Mouse (Mus musculus) kidney, embryonic 16.5 days (tissue): ENCODE results near the gene Cntd1. TPM values are rescaled to one million over a fixed set of nuclear protein-coding genes. Genes with fewer than 3 reads are reported as not detected.

Source experiments
- ATAC-seq: fragments of 200-750 bp; cut with Nextera tagmentation; 2 replicates; pipeline ENCODE4 v1.8.0; 2017; ENCODE audit warnings: moderate TSS enrichment; ENCODE audit not compliant: low FRiP score, low TSS enrichment
- H3K27ac ChIP-seq: fragments of 300-500 bp; sonication (generic); 2 replicates; pipeline ENCODE4 v1.5.1; 2014; ENCODE audit warnings: low read length
- H3K27me3 ChIP-seq: fragments of 300-500 bp; sonication (generic); 2 replicates; pipeline ENCODE4 v1.6.1; 2014; ENCODE audit warnings: low read length, control low read depth, mixed read lengths; ENCODE audit not compliant: insufficient read depth
- H3K36me3 ChIP-seq: fragments of 300-500 bp; sonication (generic); 2 replicates; pipeline ENCODE4 v1.6.1; 2014; ENCODE audit warnings: low read length, control low read depth, mixed read lengths; ENCODE audit not compliant: insufficient read depth
- H3K4me1 ChIP-seq: fragments of 300-500 bp; sonication (generic); 2 replicates; pipeline ENCODE4 v1.6.1; 2014; ENCODE audit warnings: low read length, control low read depth, mixed read lengths; ENCODE audit not compliant: insufficient read depth
- H3K4me2 ChIP-seq: fragments of 300-500 bp; sonication (generic); replicated peaks from 2 replicates; pipeline ENCODE4 v1.6.1; 2014; ENCODE audit warnings: low read depth, low read length
- H3K4me3 ChIP-seq: fragments of 300-500 bp; sonication (generic); 2 replicates; pipeline ENCODE4 v1.5.1; 2014; ENCODE audit warnings: mild to moderate bottlenecking, low read length
- H3K9ac ChIP-seq: fragments of 300-500 bp; sonication (generic); replicated peaks from 2 replicates; pipeline ENCODE4 v1.6.1; 2014; ENCODE audit warnings: low read length
- H3K9me3 ChIP-seq: fragments of 300-500 bp; sonication (generic); 2 replicates; pipeline ENCODE4 v1.6.1; 2016; ENCODE audit warnings: low read length, control low read depth
- WGBS: fragments of 180-500 bp; shearing (Covaris S2); extraction: QIAGEN DNeasy Blood & Tissue Kit; methylation state at CpG from one replicate; pipeline ENCODE4 v1.1.7; 2014; 5-methylcytosine and 5-hydroxymethylcytosine counted together
- polyA plus RNA-seq: library from polyadenylated mRNA; unstranded; fragments of >200 nt; fragmentation: Nextera tagmentation; extraction: Ambion mirVana; gene quantifications from 2 replicates; pipeline ENCODE4 v1.2.1, GENCODE M21; 2015

Gene Cntd1
- polyA plus RNA-seq, 1 experiment from 2014 or later, result 1.7 TPM

DNA sequence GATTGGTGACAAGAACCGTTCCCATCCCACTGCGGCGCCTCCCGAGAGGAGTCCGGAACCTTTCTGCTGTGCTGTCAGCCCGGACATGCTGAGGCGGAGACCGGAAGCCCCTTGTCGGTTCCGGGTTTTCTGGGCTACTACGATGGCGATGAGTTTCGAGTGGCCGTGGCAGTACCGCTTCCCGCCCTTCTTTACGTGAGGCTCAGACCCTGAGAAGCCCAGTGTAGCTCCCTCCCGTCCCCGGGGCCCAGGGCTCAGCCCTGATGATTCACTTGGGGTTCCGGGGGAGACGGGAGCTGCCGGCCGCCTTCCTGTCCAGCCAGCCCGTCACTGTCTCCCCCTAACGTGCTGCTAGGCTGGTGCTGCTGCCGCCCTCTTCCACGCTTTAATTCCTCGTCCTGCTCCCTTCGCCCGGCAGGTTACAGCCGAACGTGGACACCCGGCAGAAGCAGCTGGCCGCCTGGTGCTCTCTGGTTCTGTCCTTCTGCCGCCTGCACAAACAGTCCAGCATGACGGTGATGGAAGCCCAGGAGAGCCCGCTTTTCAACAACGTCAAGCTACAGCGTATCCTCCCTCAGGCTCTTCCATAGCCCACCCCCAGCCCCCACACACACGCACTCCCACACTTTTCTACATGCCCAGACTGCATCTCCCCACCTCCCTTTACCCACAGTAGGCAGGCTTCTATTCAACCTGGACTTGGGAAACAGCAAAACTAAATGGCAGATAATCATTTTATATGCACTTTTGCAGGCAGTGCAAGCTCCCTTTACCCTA is 25.0 kb upstream of the Cntd1 start, which contains the start of gene Vps25:
Gene Vps25, plus strand, starts transcription at position 95 of the 777 bp plus-strand sequence.
- Histone ChIP-seq H3K4me2 (peak within 1 kb of the TSS; percentile 95), H3K4me1 (peaks cover 35% of the 10 kb centered on the region), H3K4me3 (peak within 1 kb of the TSS; percentile 96), H3K27me3 (no peaks in the 10 kb centered on the region), H3K9me3 (no peaks in the 10 kb centered on the region), H3K9ac (peak within 1 kb of the TSS; percentile 96), H3K27ac (peak within 1 kb of the TSS; percentile 96), H3K36me3 (peaks cover 10% of the 10 kb centered on the region)
- peak; percentile 78 for ATAC-seq
- under 1% methylated on average over 40 of the region's 40 CpGs for WGBS

DNA sequence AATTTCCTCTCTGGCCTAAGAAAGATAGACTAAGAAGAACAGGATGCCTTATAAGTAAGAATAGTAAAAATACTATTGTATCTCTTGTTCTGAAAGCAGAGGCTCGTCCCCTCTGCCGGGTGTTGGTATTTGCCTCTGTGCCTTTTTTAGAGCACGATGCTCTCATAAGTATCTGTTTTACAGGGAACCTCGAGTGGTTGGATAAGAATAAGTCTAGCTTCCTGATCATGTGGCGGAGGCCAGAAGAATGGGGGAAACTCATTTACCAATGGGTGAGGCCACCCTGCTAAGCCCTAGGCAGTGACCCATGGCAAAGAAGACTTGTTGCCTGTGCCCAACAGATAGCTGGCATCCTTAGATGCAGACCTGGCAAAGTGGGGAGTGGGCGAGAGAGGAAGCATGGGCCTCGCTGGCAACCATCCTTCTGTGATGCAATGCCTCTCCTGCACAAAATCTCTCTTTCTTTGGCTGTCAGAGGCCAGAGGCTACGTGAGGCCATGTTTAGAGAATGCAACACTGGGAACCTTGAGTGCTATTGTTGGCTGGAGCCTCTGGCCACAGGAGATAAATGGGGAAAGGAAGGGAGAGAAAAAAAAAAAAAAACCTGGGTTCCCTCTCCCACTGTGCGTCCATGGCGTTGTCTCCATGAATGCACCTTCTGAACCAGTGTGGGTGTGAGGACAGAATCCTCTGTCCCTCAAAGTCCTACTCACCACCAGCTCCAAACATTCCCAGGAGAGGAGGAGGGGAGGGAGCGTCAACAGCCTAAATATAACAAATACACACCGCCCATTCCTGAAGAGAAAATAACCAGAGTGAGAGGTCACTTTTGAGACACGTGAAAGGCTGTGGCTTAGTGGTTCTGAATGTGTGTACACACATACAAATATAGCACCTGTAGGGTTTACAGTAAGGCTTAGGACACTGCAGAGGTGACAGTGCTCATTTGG is 22.7 kb upstream of the Cntd1 start:
- H3K27me3 ChIP-seq, result no peaks in the 10 kb centered on the region
- no peak overlapping the region for H3K4me2 ChIP-seq
- H3K4me3 ChIP-seq, result no peak overlapping the region
- H3K4me1 ChIP-seq, result peaks cover 56% of the 10 kb centered on the region
- H3K9me3 ChIP-seq, result no peaks in the 10 kb centered on the region
- H3K9ac ChIP-seq, result no peak overlapping the region
- 88% methylated on average over 13 of the region's 13 CpGs for WGBS
- H3K36me3 ChIP-seq, result peaks cover 10% of the 10 kb centered on the region
- no peak for ATAC-seq
- no peak overlapping the region for H3K27ac ChIP-seq

DNA sequence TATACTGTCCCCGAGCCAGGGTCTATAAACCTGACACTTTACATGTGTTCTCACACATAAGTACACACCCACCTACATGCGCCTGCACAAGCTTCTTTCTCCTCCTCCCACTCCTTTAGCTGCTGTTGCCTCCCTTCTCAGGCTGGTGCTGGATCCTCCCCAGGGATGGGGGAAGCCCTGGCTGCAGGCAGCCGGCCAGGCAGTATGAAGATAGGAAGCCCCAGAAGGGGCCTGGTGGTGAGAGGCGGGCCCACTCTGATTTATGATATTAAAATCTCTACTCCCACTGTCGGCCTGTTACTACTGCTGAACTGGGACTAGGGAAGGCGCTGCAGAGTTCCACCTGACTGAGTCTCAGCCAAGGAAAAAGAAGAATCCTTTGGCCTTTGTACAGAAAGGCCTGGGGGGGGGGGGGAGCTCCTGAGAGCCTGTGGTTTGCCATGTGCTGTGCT is 19.5 kb upstream of the Cntd1 start:
- peaks cover 12% of the 10 kb centered on the region for H3K27me3 ChIP-seq
- H3K36me3 ChIP-seq, result peaks cover 10% of the 10 kb centered on the region
- H3K9me3 ChIP-seq, result no peaks in the 10 kb centered on the region
- WGBS, result 6% methylated on average over 6 of the region's 6 CpGs
- peaks cover 70% of the 10 kb centered on the region for H3K4me1 ChIP-seq
- H3K4me3 ChIP-seq, result peak overlapping the region; percentile 78
- H3K4me2 ChIP-seq, result peak overlapping the region; percentile 98
- H3K27ac ChIP-seq, result peak overlapping the region; percentile 98
- ATAC-seq, result peak; percentile 70
- H3K9ac ChIP-seq, result peak overlapping the region; percentile 91

DNA sequence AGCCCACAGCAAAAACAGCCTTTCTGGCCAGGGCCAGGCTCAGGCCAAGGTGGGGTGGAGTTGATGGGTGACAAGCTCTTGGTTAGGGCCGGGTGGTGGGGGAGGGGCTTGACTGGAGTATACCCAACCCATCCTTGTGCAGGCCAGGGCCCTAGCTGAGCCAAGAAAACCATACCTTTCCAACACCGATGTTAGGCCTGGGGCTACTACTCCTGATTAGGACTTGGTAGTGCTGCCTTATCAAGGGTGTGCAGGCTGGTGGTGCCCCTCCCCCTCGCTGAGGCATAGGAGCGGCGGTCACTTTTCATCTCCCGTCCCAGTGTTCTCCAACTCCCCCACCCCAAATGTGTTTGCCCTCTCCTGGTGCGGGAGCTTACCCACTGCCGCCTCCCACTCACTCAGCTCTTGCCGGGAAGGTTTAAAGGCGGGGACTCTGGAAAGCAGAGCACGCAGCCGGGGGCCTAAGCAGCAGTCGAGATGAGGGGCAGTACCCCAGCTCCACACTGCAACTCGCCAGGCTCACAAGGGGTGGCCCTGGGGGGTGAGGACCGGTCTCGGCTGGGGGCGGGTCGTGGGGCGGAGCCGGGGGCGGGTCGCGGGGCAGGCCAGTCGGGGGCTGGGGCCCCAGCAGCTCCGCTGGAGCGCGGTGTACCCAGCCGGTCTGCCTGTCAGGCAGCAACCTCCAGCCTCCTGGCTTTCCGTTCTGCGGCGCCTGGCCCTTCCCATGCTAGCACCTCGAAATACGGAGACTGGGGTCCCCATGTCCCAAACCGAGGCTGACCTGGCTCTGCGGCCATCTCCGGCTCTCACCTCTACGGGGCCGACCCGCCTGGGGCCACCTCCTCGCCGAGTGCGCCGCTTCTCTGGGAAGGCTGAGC is 18.6 kb upstream of the Cntd1 start, which contains the start of gene Wnk4:
Gene Wnk4, plus strand, starts transcription at position 620 of the 878 bp plus-strand sequence.
- under 1% methylated on average over 38 of the region's 43 CpGs for WGBS
- peak; percentile 86 for ATAC-seq
- Histone ChIP-seq H3K27me3 (peaks cover 15% of the 10 kb centered on the region), H3K36me3 (peaks cover 10% of the 10 kb centered on the region), H3K9ac (peak within 1 kb of the TSS; percentile 91), H3K4me1 (peaks cover 71% of the 10 kb centered on the region), H3K4me2 (peak within 1 kb of the TSS; percentile 98), H3K27ac (peak within 1 kb of the TSS; percentile 98), H3K9me3 (no peaks in the 10 kb centered on the region), H3K4me3 (peak within 1 kb of the TSS; percentile 78)

DNA sequence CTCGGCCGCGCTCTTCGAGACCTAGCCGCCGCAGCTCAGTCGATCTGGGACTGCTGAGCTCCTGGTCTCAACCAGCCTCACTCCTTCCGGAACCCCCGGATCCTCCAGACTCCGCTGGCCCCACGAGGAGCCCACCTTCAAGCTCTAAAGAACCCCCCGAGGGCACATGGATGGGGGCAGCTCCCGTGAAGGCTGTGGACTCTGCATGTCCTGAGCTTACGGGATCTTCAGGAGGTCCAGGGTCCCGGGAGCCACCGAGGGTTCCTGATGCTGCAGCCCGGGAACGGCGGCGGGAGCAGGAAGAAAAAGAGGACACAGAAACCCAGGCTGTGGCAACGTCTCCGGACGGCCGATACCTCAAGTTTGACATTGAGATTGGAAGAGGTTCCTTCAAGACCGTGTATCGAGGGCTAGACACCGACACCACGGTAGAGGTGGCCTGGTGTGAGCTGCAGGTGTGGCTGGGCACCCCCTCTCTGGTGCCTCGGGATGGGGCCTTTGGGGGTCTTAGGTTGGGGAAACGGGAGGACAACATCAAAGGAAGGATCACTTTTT is 17.9 kb upstream of the Cntd1 start:
- Histone ChIP-seq H3K9ac (peak overlapping the region; percentile 91), H3K27me3 (peaks cover 20% of the 10 kb centered on the region), H3K36me3 (peaks cover 7% of the 10 kb centered on the region), H3K4me1 (peaks cover 77% of the 10 kb centered on the region), H3K27ac (peak overlapping the region; percentile 98), H3K9me3 (no peaks in the 10 kb centered on the region), H3K4me3 (peak overlapping the region; percentile 78), H3K4me2 (peak overlapping the region; percentile 98)
- WGBS, result under 1% methylated on average over 30 of the region's 30 CpGs
- peak; percentile 29; the same call in 1 of the 2 replicates for ATAC-seq

DNA sequence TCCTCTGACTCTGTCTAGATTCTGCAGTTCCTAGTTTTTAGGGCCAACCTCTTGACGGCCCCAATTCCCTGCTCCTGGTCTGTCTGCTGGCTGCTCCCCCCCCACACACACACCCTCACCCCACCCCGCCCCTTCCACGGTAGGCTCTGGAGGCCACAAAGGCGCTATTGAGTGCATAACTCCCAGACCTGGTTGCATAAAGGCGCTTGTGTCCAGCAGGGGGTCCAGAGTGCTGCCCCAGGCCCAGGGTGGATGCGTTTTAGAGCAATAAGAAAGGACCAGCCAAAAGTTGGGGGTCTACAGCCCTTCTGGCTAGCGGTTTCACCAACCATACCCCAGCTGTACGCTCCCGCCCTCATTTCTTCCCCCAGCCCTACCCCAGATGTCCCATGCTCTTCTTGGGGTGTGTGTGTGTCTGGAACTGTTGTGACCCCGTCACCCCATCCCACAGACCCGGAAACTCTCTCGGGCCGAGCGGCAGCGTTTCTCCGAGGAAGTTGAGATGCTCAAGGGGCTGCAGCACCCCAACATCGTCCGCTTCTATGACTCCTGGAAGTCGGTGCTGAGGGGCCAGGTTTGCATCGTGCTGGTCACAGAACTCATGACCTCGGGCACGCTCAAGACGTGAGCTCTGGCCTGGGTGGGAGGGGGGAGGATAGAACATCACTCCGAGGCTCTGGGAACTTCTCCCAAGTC is 16.4 kb upstream of the Cntd1 start:
- peak overlapping the region; percentile 98 for H3K4me2 ChIP-seq
- no peak for ATAC-seq
- peak overlapping the region; percentile 78 for H3K4me3 ChIP-seq
- H3K36me3 ChIP-seq, result peaks cover 3% of the 10 kb centered on the region; the same call in 1 of the 2 replicates
- H3K4me1 ChIP-seq, result peaks cover 76% of the 10 kb centered on the region
- no peak overlapping the region for H3K27ac ChIP-seq
- peak overlapping the region; percentile 48 for H3K9ac ChIP-seq
- WGBS, result 5% methylated on average over 24 of the region's 24 CpGs
- no peaks in the 10 kb centered on the region for H3K9me3 ChIP-seq
- peaks cover 20% of the 10 kb centered on the region for H3K27me3 ChIP-seq

DNA sequence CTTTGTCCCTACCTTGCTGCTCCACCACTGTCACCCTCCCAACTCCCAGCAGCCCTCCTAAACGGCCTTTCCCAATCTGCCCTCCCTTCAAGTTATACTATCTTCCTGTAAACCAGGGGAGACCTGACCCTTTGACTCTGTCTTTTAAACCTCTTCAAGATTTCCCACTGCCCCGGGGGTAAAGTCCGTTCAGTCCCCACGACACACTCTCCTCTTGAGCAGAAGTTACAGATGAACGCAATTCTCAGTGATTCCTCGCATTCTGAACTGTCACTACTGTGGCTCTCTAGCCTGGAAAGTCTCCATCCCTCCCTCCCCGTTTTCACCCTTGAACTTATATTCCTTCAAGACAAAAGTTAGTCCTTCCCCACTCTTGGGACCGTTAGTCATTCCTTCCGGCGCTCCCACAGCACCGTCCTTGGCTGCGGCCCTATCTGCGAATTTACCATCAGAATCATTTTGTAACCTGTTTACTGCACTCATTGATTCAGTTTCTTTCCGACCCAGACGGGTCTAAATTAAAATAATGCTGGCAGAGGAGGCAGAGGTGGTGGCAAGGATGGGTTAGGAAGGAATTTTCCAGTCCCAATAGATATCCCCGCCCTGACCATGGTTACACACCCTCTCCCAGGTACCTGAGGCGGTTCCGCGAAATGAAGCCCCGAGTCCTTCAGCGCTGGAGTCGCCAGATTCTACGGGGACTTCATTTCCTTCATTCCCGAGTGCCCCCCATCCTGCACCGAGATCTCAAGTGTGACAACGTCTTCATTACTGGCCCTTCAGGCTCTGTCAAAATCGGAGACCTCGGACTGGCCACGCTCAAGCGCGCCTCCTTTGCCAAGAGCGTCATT is 15.4 kb upstream of the Cntd1 start:
- Histone ChIP-seq H3K9ac (peak overlapping the region; percentile 46; the same call in 1 of the 2 replicates), H3K4me1 (peaks cover 67% of the 10 kb centered on the region), H3K36me3 (peaks cover 3% of the 10 kb centered on the region; the same call in 1 of the 2 replicates), H3K27me3 (peaks cover 20% of the 10 kb centered on the region), H3K4me2 (peak overlapping the region; percentile 98), H3K27ac (no peak overlapping the region), H3K4me3 (peak overlapping the region; percentile 78), H3K9me3 (no peaks in the 10 kb centered on the region)
- ATAC-seq, result no peak
- whole genome bisulfite sequencing, result 20% methylated on average over 32 of the region's 32 CpGs

DNA sequence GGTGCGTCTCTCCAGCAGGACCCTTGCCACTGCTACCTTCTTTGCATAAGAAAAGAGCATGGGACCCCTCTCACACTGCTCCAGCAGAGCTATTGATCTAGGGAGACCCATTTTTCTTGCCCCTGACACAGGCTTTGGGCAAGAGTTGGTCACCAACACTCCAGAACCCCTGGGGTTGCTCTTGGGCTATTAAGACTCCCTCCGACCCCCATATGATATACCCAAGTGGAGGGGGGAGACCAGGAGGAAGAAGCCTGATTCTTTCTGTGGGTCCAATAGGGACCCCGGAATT is 14.9 kb upstream of the Cntd1 start:
- H3K4me2 ChIP-seq, result peak overlapping the region; percentile 98; the same call in 1 of the 2 replicates
- H3K4me1 ChIP-seq, result peaks cover 61% of the 10 kb centered on the region
- peak overlapping the region; percentile 78 for H3K4me3 ChIP-seq
- no peak for ATAC-seq
- H3K27ac ChIP-seq, result no peak overlapping the region
- 0 out of 2 replicates have a peak overlapping the region, but pooled peaks have one; percentile 46 for H3K9ac ChIP-seq
- no peaks in the 10 kb centered on the region for H3K9me3 ChIP-seq
- H3K36me3 ChIP-seq, result peaks cover 3% of the 10 kb centered on the region; the same call in 1 of the 2 replicates
- H3K27me3 ChIP-seq, result peaks cover 20% of the 10 kb centered on the region
- 45% methylated on average over 3 of the region's 3 CpGs for WGBS
